Mouse (Mus musculus) midbrain, embryonic 14.5 days (tissue): ENCODE results near the gene Rgs7bp. TPM values are rescaled to one million over a fixed set of nuclear protein-coding genes. Genes with fewer than 3 reads are reported as not detected.
A peak's percentile ranks its signal among the peaks of the same experiment; 100 is the strongest.
"Not testable (repeated sequence)": the region's sequence is repeated elsewhere in the genome, so short reads cannot be mapped to it uniquely, and the experiment has no call there.

Experiments
- ATAC-seq: fragments of 200-750 bp; cut with Nextera tagmentation; 2 replicates; pipeline ENCODE4 v1.8.0; 2017; ENCODE audit warnings: moderate number of reproducible peaks, moderate library complexity; ENCODE audit not compliant: low FRiP score, low TSS enrichment
- DNase-seq: peaks from one replicate; pipeline ENCODE4 v3.0.0-alpha.2; 2015
- H3K27ac ChIP-seq: fragments of 300-500 bp; sonication (generic); replicated peaks from 2 replicates; pipeline ENCODE4 v1.5.1; 2014; ENCODE audit warnings: mild to moderate bottlenecking, low read depth, low read length, moderate library complexity
- H3K27me3 ChIP-seq: fragments of 300-500 bp; sonication (generic); 2 replicates; pipeline ENCODE4 v1.6.1; 2014; ENCODE audit warnings: low read length, control low read depth, mixed read lengths; ENCODE audit not compliant: control insufficient read depth, insufficient read depth
- H3K36me3 ChIP-seq: fragments of 300-500 bp; sonication (generic); 2 replicates; pipeline ENCODE4 v1.6.1; 2014; ENCODE audit warnings: low read length, control low read depth; ENCODE audit not compliant: control insufficient read depth, insufficient read depth
- H3K4me1 ChIP-seq: fragments of 300-500 bp; sonication (generic); 2 replicates; pipeline ENCODE4 v1.6.1; 2014; ENCODE audit warnings: mild to moderate bottlenecking, antibody characterized with exemption, low read length, control low read depth; ENCODE audit not compliant: control insufficient read depth, insufficient read depth
- H3K4me2 ChIP-seq: fragments of 300-500 bp; sonication (generic); 2 replicates; pipeline ENCODE4 v1.6.1; 2014; ENCODE audit warnings: mild to moderate bottlenecking, low read length, moderate library complexity
- H3K4me3 ChIP-seq: fragments of 300-500 bp; sonication (generic); replicated peaks from 2 replicates; pipeline ENCODE4 v1.5.1; 2014; ENCODE audit warnings: low read depth, low read length
- H3K9ac ChIP-seq: fragments of 300-500 bp; sonication (generic); replicated peaks from 2 replicates; pipeline ENCODE4 v1.6.1; 2014; ENCODE audit warnings: mild to moderate bottlenecking, low read length, moderate library complexity
- H3K9me3 ChIP-seq: fragments of 300-500 bp; sonication (generic); 2 replicates; pipeline ENCODE4 v1.6.1; 2016; ENCODE audit warnings: low read length, control low read depth, mixed read lengths; ENCODE audit not compliant: control insufficient read depth
- WGBS: fragments of 180-500 bp; shearing (Covaris S2); extraction: QIAGEN DNeasy Blood & Tissue Kit; methylation state at CpG from one replicate; pipeline ENCODE4 v1.1.7; 2014; 5-methylcytosine and 5-hydroxymethylcytosine counted together
- polyA plus RNA-seq: library from polyadenylated mRNA; unstranded; fragments of >200 nt; fragmentation: Nextera tagmentation; extraction: Ambion mirVana; gene quantifications from 2 replicates; pipeline ENCODE4 v1.2.1, GENCODE M21; 2014

Gene Rgs7bp
- polyA plus RNA-seq, 1 experiment from 2014 or later, result 3.7 TPM

DNA sequence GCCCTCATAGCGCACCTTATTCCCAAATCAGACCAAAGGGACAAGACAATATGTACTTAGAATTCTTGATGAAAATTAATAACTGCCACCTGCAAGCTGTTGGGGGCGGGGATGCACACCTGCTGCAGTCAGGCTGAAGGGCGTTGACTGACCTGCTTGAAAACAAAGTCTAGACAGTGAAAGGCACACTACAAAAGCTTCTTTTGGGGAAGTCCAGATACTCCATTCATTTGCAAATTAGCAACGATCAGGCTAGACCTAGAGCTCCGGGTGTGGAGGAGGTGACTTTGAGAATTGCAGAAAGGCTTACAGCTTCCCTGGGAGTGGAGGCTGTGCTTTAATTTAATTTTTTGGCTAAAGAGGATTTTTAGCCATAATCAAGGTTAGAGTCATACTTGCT lies 143.1 kb downstream of the Rgs7bp start:
- DNase-seq, H3K4me3 ChIP-seq, ATAC-seq, H3K27me3 ChIP-seq, H3K9ac ChIP-seq, H3K4me2 ChIP-seq, H3K9me3 ChIP-seq, H3K36me3 ChIP-seq, H3K4me1 ChIP-seq, H3K27ac ChIP-seq: not testable (repeated sequence)
- WGBS, result 35% methylated on average over 5 of the region's 5 CpGs

- not testable (repeated sequence) for H3K27me3 ChIP-seq, H3K9ac ChIP-seq, H3K9me3 ChIP-seq, H3K4me2 ChIP-seq, H3K36me3 ChIP-seq, ATAC-seq, DNase-seq, H3K27ac ChIP-seq, H3K4me3 ChIP-seq, H3K4me1 ChIP-seq
- 90% methylated on average over 1 of the region's 1 CpGs for WGBS
Measured at GRCm38 (mm10) chr13:104911006-104911405, 143.7 kb downstream of the Rgs7bp start.

- H3K4me3 ChIP-seq, result no peak overlapping the region
- 34% methylated on average over 7 of the region's 7 CpGs for WGBS
- H3K27ac ChIP-seq, result no peak overlapping the region
- H3K9ac ChIP-seq, result no peak overlapping the region
- DNase-seq, result peak; percentile 6
- no peaks in the 10 kb centered on the region for H3K36me3 ChIP-seq
- H3K4me1 ChIP-seq, result no peaks in the 10 kb centered on the region
- H3K4me2 ChIP-seq, result no peak overlapping the region
- H3K9me3 ChIP-seq, result no peaks in the 10 kb centered on the region
- H3K27me3 ChIP-seq, result no peaks in the 10 kb centered on the region
- no peak for ATAC-seq
Measured at GRCm38 (mm10) chr13:104908691-104909090, 146.0 kb downstream of the Rgs7bp start.

Other genes with a start within 250 kb of the Rgs7bp start
- 24.0 and 26.5 TPM in 2 replicates for gene Cwc27, start 237.8 kb downstream of the Rgs7bp start, polyA plus RNA-seq
- 0.86 and 1.9 TPM in 2 replicates for gene Shisal2b, start 191.0 kb downstream of the Rgs7bp start, polyA plus RNA-seq
- gene 4933425L06Rik, start 27.2 kb upstream of the Rgs7bp start, polyA plus RNA-seq, result not detected in 2 replicates
- gene Rnf180, start 239.9 kb upstream of the Rgs7bp start, polyA plus RNA-seq, result 34.5 and 35.7 TPM in 2 replicates